Mouse (Mus musculus) embryo, embryonic 9.5 days (tissue): ENCODE data around the gene Gm3383.
"Not testable (repeated sequence)": the region's sequence is repeated elsewhere in the genome, so short reads cannot be mapped to it uniquely, and the experiment has no call there.

Experiments used
- DNase-seq: peaks from one replicate; pipeline ENCODE4 v3.0.0-alpha.2; 2017; ENCODE audit errors: extremely low spot score

Gene Gm3383

GRCm38 (mm10) chr14:5807882-5808281, at the start of gene Gm3383:
TSS of gene Gm3383 (minus strand) at chr14:5807982.
- DNase-seq = not testable (repeated sequence)

GRCm38 (mm10) chr14:5855911-5856310, 48.1 kb upstream of the Gm3383 start:
- not testable (repeated sequence) for DNase-seq

- DNase-seq = not testable (repeated sequence)
Measured at GRCm38 (mm10) chr14:5830229-5830628, 22.4 kb upstream of the Gm3383 start, which contains the start of gene Gm3424. TSS of gene Gm3424 (minus strand) at chr14:5830329.

- not testable (repeated sequence) for DNase-seq
Measured at GRCm38 (mm10) chr14:5812699-5813356, 5.0 kb upstream of the Gm3383 start.

GRCm38 (mm10) chr14:5741477-5741876, 66.3 kb downstream of the Gm3383 start, which contains the start of gene Gm3373:
TSS of gene Gm3373 (minus strand) at chr14:5741577.
- DNase-seq = not testable (repeated sequence)

GRCm38 (mm10) chr14:5687357-5687756, 120.4 kb downstream of the Gm3383 start, which contains the start of gene Gm9603:
TSS of gene Gm9603 (minus strand) at chr14:5687457.
- DNase-seq = not testable (repeated sequence)

GRCm38 (mm10) chr14:5632928-5633327, 174.9 kb downstream of the Gm3383 start, which contains the start of gene Gm8265:
TSS of gene Gm8265 (minus strand) at chr14:5633028.
- not testable (repeated sequence) for DNase-seq
